Mouse (Mus musculus) cerebellum, adult 2 months (tissue): ENCODE measurements around the gene Rabl6. TPM values are rescaled to one million over a fixed set of nuclear protein-coding genes. Genes with fewer than 3 reads are reported as not detected.

Experiments
- DNase-seq, 2 experiments: peaks; one replicate each; pipeline ENCODE4 v3.0.0; 2021
- H3K27ac ChIP-seq: fragments of 200-500 bp; 2 replicates; pipeline ENCODE4 v1.5.1; 2012; ENCODE audit warnings: low read length, control low read depth, inconsistent platforms; ENCODE audit not compliant: insufficient read depth
- H3K27me3 ChIP-seq: fragments of 200-500 bp; 2 replicates; pipeline ENCODE4 v1.6.1; 2012; ENCODE audit warnings: inconsistent platforms, mild to moderate bottlenecking, low read length, moderate library complexity; ENCODE audit not compliant: control insufficient read depth, insufficient read depth
- H3K4me1 ChIP-seq: fragments of 200-500 bp; 2 replicates; pipeline ENCODE4 v1.6.1; 2011; ENCODE audit warnings: low read length; ENCODE audit not compliant: control insufficient read depth, insufficient read depth
- H3K4me3 ChIP-seq: fragments of 200-500 bp; replicated peaks from 2 replicates; pipeline ENCODE3; 2011; ENCODE audit warnings: mild to moderate bottlenecking, low read depth, low read length, control low read depth; ENCODE audit not compliant: insufficient read depth
- CTCF ChIP-seq: fragments of 200-500 bp; IDR thresholded peaks from 2 replicates; pipeline ENCODE4 v1.5.1; 2011; ENCODE audit warnings: low read depth, mild to moderate bottlenecking, control low read depth, low read length, moderate library complexity, borderline replicate concordance; ENCODE audit not compliant: insufficient read depth
- POLR2A ChIP-seq: fragments of 200-500 bp; IDR thresholded peaks from 2 replicates; pipeline ENCODE4 v1.6.1; 2011; ENCODE audit warnings: low read length, control low read depth, borderline replicate concordance; ENCODE audit not compliant: insufficient read depth
- whole genome bisulfite sequencing: fragments of 180-500 bp; shearing (Covaris S2); methylation state at CpG from one replicate; pipeline ENCODE4 v1.1.7; 2018; 5-methylcytosine and 5-hydroxymethylcytosine counted together
- polyA plus RNA-seq: library from polyadenylated mRNA; depleted of rRNA; stranded (reverse); fragments of >200 nt; gene quantifications from 2 replicates; pipeline ENCODE4 v1.2.3, GENCODE M21; 2012

Gene Rabl6
- polyA plus RNA-seq, 1 experiment: 161 TPM

DNA sequence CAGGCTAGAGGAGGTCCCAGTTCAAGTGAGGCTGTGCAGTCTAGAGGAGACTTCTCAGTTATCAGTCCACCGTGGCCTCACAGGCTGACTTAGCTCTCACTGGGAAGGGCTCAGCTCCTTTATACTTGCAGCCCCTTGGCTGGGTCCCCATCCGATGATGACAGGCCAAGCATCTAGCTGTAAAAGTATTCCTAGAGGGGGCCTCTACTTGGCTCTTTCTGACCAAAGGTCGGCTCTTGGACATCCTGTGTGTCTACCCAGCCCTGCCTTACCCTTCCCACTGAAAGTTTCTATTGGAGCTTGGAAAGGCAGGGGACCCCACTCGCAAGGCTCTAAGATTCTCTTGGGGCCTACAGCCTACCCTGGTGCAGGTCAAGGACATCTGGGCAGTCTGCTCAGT, 37.1 kb downstream of the Rabl6 start:
- Histone ChIP-seq H3K27ac (no peak overlapping the region), H3K4me3 (no peak overlapping the region), H3K27me3 (no peaks in the 10 kb centered on the region), H3K4me1 (peaks cover 22% of the 10 kb centered on the region)
- DNase-seq: peak in 1 of 2 experiments; percentile 7
- TF ChIP-seq CTCF: no peak
- no peak for TF ChIP-seq POLR2A
- WGBS: 85% methylated on average over 4 of the region's 4 CpGs

- Histone ChIP-seq H3K4me1 (peaks cover 12% of the 10 kb centered on the region), H3K4me3 (no peak overlapping the region), H3K27ac (no peak overlapping the region), H3K27me3 (no peaks in the 10 kb centered on the region)
- TF ChIP-seq CTCF (no peak), POLR2A (no peak)
- WGBS: 91% methylated on average over 3 of the region's 3 CpGs
- no peak for DNase-seq
These were observed 39.0 kb downstream of the Rabl6 start for GRCm38 (mm10) chr2:25569323-25569722.

GRCm38 (mm10) chr2:25568473-25569019, 39.8 kb downstream of the Rabl6 start:
- H3K4me1 ChIP-seq: peaks cover 16% of the 10 kb centered on the region
- H3K4me3 ChIP-seq: no peak overlapping the region
- H3K27ac ChIP-seq: no peak overlapping the region
- 90% methylated on average over 6 of the region's 6 CpGs for WGBS
- no peak for TF ChIP-seq POLR2A
- no peak for TF ChIP-seq CTCF
- no peaks in the 10 kb centered on the region for H3K27me3 ChIP-seq
- no peak for DNase-seq

- DNase-seq: peak in 1 of 2 experiments; percentile 18
- WGBS: 50% methylated on average over 6 of the region's 6 CpGs
- Histone ChIP-seq H3K27me3 (no peaks in the 10 kb centered on the region), H3K27ac (no peak overlapping the region), H3K4me3 (no peak overlapping the region), H3K4me1 (peaks cover 30% of the 10 kb centered on the region)
- TF ChIP-seq CTCF (no peak; the same call in 1 of the 2 replicates), POLR2A (no peak)
These were observed 41.8 kb downstream of the Rabl6 start for GRCm38 (mm10) chr2:25566558-25566957.

DNA sequence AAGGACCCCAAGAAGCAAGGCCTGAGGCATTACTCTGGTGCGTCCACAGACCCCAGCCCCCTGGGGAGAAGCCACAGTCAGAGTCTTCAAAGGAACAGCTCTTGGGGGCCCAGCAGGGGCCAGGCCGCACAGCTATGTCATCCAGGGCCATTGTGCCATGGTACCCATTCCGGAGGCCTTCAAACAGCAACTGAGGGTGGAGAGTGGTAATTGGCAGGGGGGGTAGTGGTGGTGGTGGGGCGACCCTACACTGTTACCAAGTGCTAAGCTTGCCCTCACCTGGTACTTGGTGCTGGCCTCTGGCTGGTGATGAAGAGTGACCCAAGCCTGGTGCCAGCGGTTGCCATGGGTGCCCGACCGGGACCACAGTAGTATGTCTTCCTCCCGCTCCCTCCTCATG, 42.6 kb downstream of the Rabl6 start:
- 84% methylated on average over 8 of the region's 8 CpGs for WGBS
- TF ChIP-seq POLR2A: no peak
- no peak for TF ChIP-seq CTCF
- peak; percentile 26 to 29 for DNase-seq

GRCm38 (mm10) chr2:25561946-25562345, 46.4 kb downstream of the Rabl6 start:
- peak; percentile 88 to 90 for DNase-seq
- 14% methylated on average over 9 of the region's 9 CpGs for WGBS
- peak overlapping the region; percentile 80 for H3K27ac ChIP-seq
- H3K27me3 ChIP-seq: no peaks in the 10 kb centered on the region
- peaks cover 41% of the 10 kb centered on the region for H3K4me1 ChIP-seq
- H3K4me3 ChIP-seq: no peak overlapping the region
- TF ChIP-seq CTCF (no peak), POLR2A (peak; percentile 19; the same call in 1 of the 2 replicates)

More for the DNA sequence above, 42.6 kb downstream of the Rabl6 start:
- H3K27me3 ChIP-seq: no peaks in the 10 kb centered on the region
- no peak overlapping the region for H3K4me3 ChIP-seq
- H3K4me1 ChIP-seq: peaks cover 37% of the 10 kb centered on the region
- H3K27ac ChIP-seq: no peak overlapping the region

GRCm38 (mm10) chr2:25560551-25560950, 47.8 kb downstream of the Rabl6 start:
- 71% methylated on average over 8 of the region's 8 CpGs for WGBS
- no peak for TF ChIP-seq CTCF
- TF ChIP-seq POLR2A: no peak
- Histone ChIP-seq H3K27me3 (no peaks in the 10 kb centered on the region), H3K4me3 (no peak overlapping the region), H3K27ac (no peak overlapping the region), H3K4me1 (peaks cover 39% of the 10 kb centered on the region)
- peak; percentile 22 to 36 for DNase-seq

DNA sequence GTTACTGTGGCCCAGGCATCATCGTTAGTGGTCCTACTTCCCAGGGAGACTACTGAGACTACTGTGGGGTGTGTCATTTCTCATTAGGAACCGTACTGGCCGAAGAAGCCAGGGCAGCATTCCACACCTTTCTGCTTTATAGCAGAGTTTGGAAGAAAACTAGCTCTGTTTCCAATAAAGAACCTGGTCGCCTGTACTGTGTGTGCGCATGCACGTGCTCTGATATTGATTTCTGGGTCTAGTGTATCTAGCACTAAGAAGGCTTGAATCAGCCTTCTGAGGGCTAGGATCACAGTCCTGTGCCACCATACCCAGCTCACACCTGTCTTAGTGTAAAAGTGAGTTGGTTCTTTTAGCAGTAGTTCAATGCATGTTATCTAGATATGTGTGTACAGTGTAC, 49.5 kb downstream of the Rabl6 start:
- 38% methylated on average over 6 of the region's 6 CpGs for WGBS
- H3K4me1 ChIP-seq: peaks cover 36% of the 10 kb centered on the region
- peak overlapping the region; percentile 88 for H3K4me3 ChIP-seq
- DNase-seq: no peak
- H3K27me3 ChIP-seq: no peaks in the 10 kb centered on the region
- TF ChIP-seq POLR2A: no peak
- no peak for TF ChIP-seq CTCF
- H3K27ac ChIP-seq: no peak overlapping the region
